Mouse (Mus musculus): ENCODE measurements around the gene Spns3.

Spns3 gene

GRCm38 (mm10) chr11:72550134-72550988 is at the start of gene Spns3:
TSS of gene Spns3 (minus strand) at chr11:72550506.
- in situ Hi-C loops (cut with MboI; ENCODE audit: unreplicated experiment in 2 of 2) = loop anchor here (25.0 kb wide), 2 partner anchors 488 to 1812 kb away; partner anchors contain the start of genes Olfr411 (in 1 of the 2) and Olfr412 (in 1 of the 2)

GRCm38 (mm10) chr11:72597780-72598179 is 47.5 kb upstream of the Spns3 start:
- in situ Hi-C loops (cut with MboI; ENCODE audit: unreplicated experiment in 2 of 2) = no loop called here

GRCm38 (mm10) chr11:72595010-72595737 is 44.9 kb upstream of the Spns3 start:
- in situ Hi-C loops (cut with MboI; ENCODE audit: unreplicated experiment in 2 of 2) = no loop called here

GRCm38 (mm10) chr11:72587537-72588233 is 37.4 kb upstream of the Spns3 start:
- in situ Hi-C loops (cut with MboI; ENCODE audit: unreplicated experiment in 2 of 2) = no loop called here

- in situ Hi-C loops (cut with MboI; ENCODE audit: unreplicated experiment in 2 of 2) = no loop called here
Measured at GRCm38 (mm10) chr11:72586570-72586969, 36.3 kb upstream of the Spns3 start.

- in situ Hi-C loops (cut with MboI; ENCODE audit: unreplicated experiment in 2 of 2) = loop anchor here in 1 of 2 experiments (5.0 kb wide), 1 partner anchor 59 kb away; no protein-coding TSS in a partner anchor
Measured at GRCm38 (mm10) chr11:72583092-72583491, 32.8 kb upstream of the Spns3 start.

GRCm38 (mm10) chr11:72582448-72582705 is 32.1 kb upstream of the Spns3 start:
- in situ Hi-C loops (cut with MboI; ENCODE audit: unreplicated experiment in 2 of 2) = loop anchor here in 1 of 2 experiments (5.0 kb wide), 1 partner anchor 60 kb away; no protein-coding TSS in a partner anchor

- in situ Hi-C loops (cut with MboI; ENCODE audit: unreplicated experiment in 2 of 2) = loop anchor here in 1 of 2 experiments (5.0 kb wide), 1 partner anchor 60 kb away; no protein-coding TSS in a partner anchor
Measured at GRCm38 (mm10) chr11:72581609-72582447, 31.5 kb upstream of the Spns3 start.

GRCm38 (mm10) chr11:72578471-72578870 is 28.2 kb upstream of the Spns3 start:
- in situ Hi-C loops (cut with MboI; ENCODE audit: unreplicated experiment in 2 of 2) = loop anchor here (5.0 to 10.0 kb wide), 3 partner anchors 84 to 144 kb away; no protein-coding TSS in a partner anchor

GRCm38 (mm10) chr11:72576466-72577351 is 26.4 kb upstream of the Spns3 start:
- in situ Hi-C loops (cut with MboI; ENCODE audit: unreplicated experiment in 2 of 2) = loop anchor here (5.0 to 10.0 kb wide), 3 partner anchors 86 to 146 kb away; no protein-coding TSS in a partner anchor

GRCm38 (mm10) chr11:72576111-72576465 is 25.8 kb upstream of the Spns3 start:
- in situ Hi-C loops (cut with MboI; ENCODE audit: unreplicated experiment in 2 of 2) = loop anchor here (5.0 to 10.0 kb wide), 3 partner anchors 86 to 146 kb away; no protein-coding TSS in a partner anchor

- in situ Hi-C loops (cut with MboI; ENCODE audit: unreplicated experiment in 2 of 2) = loop anchor here (5.0 to 25.0 kb wide), 6 partner anchors 91 to 1798 kb away; partner anchors contain the start of genes Olfr411 (in 1 of the 2) and Olfr412 (in 1 of the 2)
Measured at GRCm38 (mm10) chr11:72573819-72574218, 23.5 kb upstream of the Spns3 start.

- in situ Hi-C loops (cut with MboI; ENCODE audit: unreplicated experiment in 2 of 2) = loop anchor here (5.0 to 25.0 kb wide), 6 partner anchors 94 to 1802 kb away; partner anchors contain the start of genes Olfr411 (in 1 of the 2) and Olfr412 (in 1 of the 2)
Measured at GRCm38 (mm10) chr11:72570319-72570979, 20.1 kb upstream of the Spns3 start.

GRCm38 (mm10) chr11:72569671-72570318 is 19.5 kb upstream of the Spns3 start:
- in situ Hi-C loops (cut with MboI; ENCODE audit: unreplicated experiment in 2 of 2) = loop anchor here (5.0 to 25.0 kb wide), 7 partner anchors 95 to 1803 kb away; partner anchors contain the start of genes Olfr411 (in 1 of the 2) and Olfr412 (in 1 of the 2)

GRCm38 (mm10) chr11:72569051-72569450 is 18.7 kb upstream of the Spns3 start:
- in situ Hi-C loops (cut with MboI; ENCODE audit: unreplicated experiment in 2 of 2) = loop anchor here (5.0 to 25.0 kb wide), 3 partner anchors 227 to 1793 kb away; partner anchors contain the start of genes Olfr411 (in 1 of the 2) and Olfr412 (in 1 of the 2)

GRCm38 (mm10) chr11:72566816-72567338 is 16.6 kb upstream of the Spns3 start:
- in situ Hi-C loops (cut with MboI; ENCODE audit: unreplicated experiment in 2 of 2) = loop anchor here (5.0 to 25.0 kb wide), 3 partner anchors 225 to 1795 kb away; partner anchors contain the start of genes Olfr411 (in 1 of the 2) and Olfr412 (in 1 of the 2)

- in situ Hi-C loops (cut with MboI; ENCODE audit: unreplicated experiment in 2 of 2) = loop anchor here (5.0 to 25.0 kb wide), 3 partner anchors 224 to 1796 kb away; partner anchors contain the start of genes Olfr411 (in 1 of the 2) and Olfr412 (in 1 of the 2)
Measured at GRCm38 (mm10) chr11:72566304-72566703, 16.0 kb upstream of the Spns3 start.

All from v-Abl transformed pro-B cells (cell line).